Mouse (Mus musculus) lung, embryonic 14.5 days (tissue): ENCODE measurements around the gene Mybph. TPM values are rescaled to one million over a fixed set of nuclear protein-coding genes. Genes with fewer than 3 reads are reported as not detected.

ENCODE experiments used
- polyA plus RNA-seq: library from polyadenylated mRNA; unstranded; fragments of >200 nt; fragmentation: Nextera tagmentation; extraction: Ambion mirVana; gene quantifications from 2 replicates; pipeline ENCODE4 v1.2.1, GENCODE M21; 2014

The Mybph gene
- polyA plus RNA-seq, 1 experiment from 2014 or later: not detected

Other genes with a start within 250 kb of the Mybph start
- gene Fmod, start 156.2 kb upstream of the Mybph start, polyA plus RNA-seq: 173 and 174 TPM in 2 replicates
- gene Btg2, start 114.3 kb upstream of the Mybph start, polyA plus RNA-seq: 77.2 and 81.0 TPM in 2 replicates
- gene Chit1, start 82.2 kb upstream of the Mybph start, polyA plus RNA-seq: not detected in 2 replicates
- gene Chil1, start 11.3 kb upstream of the Mybph start, polyA plus RNA-seq: 0.54 TPM in 1 of 2 replicates, not detected in the other
- gene Adora1, start 42.0 kb downstream of the Mybph start, polyA plus RNA-seq: 0.30 and 0.92 TPM in 2 replicates
- not detected in 2 replicates for gene Myog, start 96.5 kb downstream of the Mybph start, polyA plus RNA-seq
- gene Ppfia4, start 139.5 kb downstream of the Mybph start, polyA plus RNA-seq: 2.4 and 2.6 TPM in 2 replicates
- 106 TPM in 2 replicates for gene Tmem183a, start 168.5 kb downstream of the Mybph start, polyA plus RNA-seq
- not detected in 2 replicates for gene 4933406M09Rik, start 192.5 kb downstream of the Mybph start, polyA plus RNA-seq
- gene Cyb5r1, start 212.1 kb downstream of the Mybph start, polyA plus RNA-seq: 33.9 and 37.8 TPM in 2 replicates
- gene Adipor1, start 221.9 kb downstream of the Mybph start, polyA plus RNA-seq: 83.9 and 86.8 TPM in 2 replicates